Mouse (Mus musculus) left cerebral cortex, postnatal 4 days (tissue): ENCODE measurements around the gene Slc1a2. TPM values are rescaled to one million over a fixed set of nuclear protein-coding genes. Genes with fewer than 3 reads are reported as not detected.
A peak's percentile ranks its signal among the peaks of the same experiment; 100 is the strongest.

Experiments
- DNase-seq: peaks from one replicate; pipeline ENCODE4 v3.0.0-alpha.2; 2022
- intact Hi-C: fragments of 180-260 bp; cut with DNase I; formaldehyde crosslinking; loops from one replicate; pipeline ENCODE4 v1.15.1; 2025
- total RNA-seq, 2 experiments: library from RNA; stranded (reverse); gene quantifications; 2 replicates each; pipeline ENCODE4 v1.2.3; 2021

Slc1a2 gene
- total RNA-seq, 2 experiments from 2014 or later, result 197 to 218 TPM

GRCm38 (mm10) chr2:102662911-102663310 is 4.5 kb downstream of the Slc1a2 start:
- DNase-seq, result no peak
- intact Hi-C loops, result loop anchor here (5.0 kb wide), 1 partner anchor 211 kb away; the partner anchor contains the start of gene Fjx1

DNA sequence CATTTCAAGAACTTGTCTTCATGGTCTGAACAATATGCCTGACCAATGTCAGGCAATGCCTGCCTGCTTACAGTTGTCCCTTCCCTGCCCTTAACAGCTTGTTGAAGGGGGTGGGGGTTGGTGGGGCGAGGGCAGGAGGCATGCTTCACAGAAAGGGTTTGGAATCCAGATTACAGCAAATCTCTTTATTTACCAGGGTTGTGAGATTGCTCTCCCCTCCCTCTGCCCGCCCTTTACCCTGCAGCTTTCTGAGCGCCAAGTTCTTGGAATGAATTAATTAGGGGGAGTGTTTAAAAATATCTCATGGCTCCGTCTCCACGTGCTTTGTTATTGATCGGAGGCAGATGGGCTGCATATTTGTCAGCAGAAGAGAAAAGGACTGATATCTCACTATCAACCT is 4.9 kb downstream of the Slc1a2 start:
- peak; percentile 17 for DNase-seq
- intact Hi-C loops, result loop anchor here (5.0 kb wide), 1 partner anchor 211 kb away; the partner anchor contains the start of gene Fjx1

DNA sequence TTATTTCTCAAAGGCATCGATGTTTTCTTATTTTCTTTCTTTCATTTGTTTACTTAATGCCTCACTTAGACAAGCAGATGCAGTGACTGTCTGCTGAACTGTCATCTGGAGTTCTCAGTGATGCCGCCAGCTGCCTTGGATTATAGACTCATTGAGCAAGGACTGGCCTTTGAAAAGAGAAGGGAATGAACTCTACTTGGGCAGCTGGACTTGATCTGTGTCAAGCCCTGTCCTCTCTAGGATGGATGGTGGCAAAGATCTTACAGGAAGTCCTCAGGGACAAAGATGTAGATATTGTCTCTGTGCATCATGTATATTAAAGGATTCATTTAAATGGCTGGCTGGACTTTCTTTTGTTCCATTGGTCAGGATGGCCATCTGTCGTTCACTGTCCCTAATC is 5.4 kb downstream of the Slc1a2 start:
- intact Hi-C loops, result loop anchor here (5.0 kb wide), 1 partner anchor 212 kb away; the partner anchor contains the start of gene Fjx1
- no peak for DNase-seq

- DNase-seq, result no peak
- intact Hi-C loops, result no loop called here
Measured at GRCm38 (mm10) chr2:102667981-102668380, 9.5 kb downstream of the Slc1a2 start.

DNA sequence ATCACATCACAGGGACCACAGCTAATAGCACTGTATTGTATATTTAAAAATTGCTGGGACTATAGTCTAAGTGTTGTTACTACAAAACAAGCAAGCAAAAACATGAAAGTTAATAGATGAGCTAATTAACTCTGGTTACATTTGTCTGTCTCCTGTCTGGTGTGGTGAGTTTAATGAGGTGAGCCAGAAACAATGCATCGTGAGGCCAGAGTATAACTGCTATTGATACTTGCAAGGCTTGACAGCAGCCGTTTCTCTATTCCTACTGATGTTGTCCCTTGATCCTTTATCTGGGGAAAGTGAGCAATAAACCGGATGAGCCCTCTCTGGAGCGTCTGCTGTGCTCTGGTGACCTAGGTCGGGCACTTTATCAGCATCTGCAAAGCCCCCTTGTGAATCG is 11.1 kb downstream of the Slc1a2 start:
- no peak for DNase-seq
- intact Hi-C loops, result no loop called here

- DNase-seq, result no peak
- intact Hi-C loops, result no loop called here
Measured at GRCm38 (mm10) chr2:102674582-102674981, 16.1 kb downstream of the Slc1a2 start.

GRCm38 (mm10) chr2:102675275-102675674 is 16.8 kb downstream of the Slc1a2 start:
- intact Hi-C loops, result no loop called here
- DNase-seq, result peak; percentile 74

DNA sequence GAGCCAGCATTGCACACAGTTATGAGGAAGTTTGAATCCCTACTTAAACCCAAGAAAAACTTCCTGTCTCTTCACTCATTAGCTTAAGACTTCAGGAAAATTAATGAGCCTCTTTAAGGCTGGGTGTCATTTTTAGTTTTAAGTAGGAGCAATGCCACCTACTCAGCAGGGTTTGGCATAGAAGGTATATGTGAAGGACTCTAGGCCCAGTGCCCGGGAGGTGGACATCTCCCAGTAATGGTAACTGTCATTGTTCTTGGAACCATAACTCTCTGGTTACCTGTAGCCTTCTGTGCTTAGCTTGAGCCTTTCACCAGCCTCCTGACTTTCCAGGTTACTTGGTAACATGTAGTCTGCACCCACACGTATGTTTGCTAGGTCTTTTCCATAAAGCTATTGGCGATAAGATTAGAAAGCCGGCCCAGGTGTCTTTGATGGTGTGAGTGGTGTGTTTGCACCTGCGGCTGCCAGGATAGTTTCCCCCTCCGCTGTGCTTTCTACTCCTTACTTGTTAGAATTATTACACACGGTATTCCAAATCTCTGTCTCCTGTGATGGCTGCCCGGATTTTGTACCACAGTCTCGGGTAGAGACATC is 18.4 kb downstream of the Slc1a2 start:
- DNase-seq, result no peak
- intact Hi-C loops, result no loop called here

- intact Hi-C loops, result no loop called here
- no peak for DNase-seq
Measured at GRCm38 (mm10) chr2:102677400-102677799, 18.9 kb downstream of the Slc1a2 start.

- DNase-seq, result peak; percentile 50
- intact Hi-C loops, result loop anchor here (10.0 kb wide), 2 partner anchors 333 to 383 kb away; no protein-coding TSS in a partner anchor
Measured at GRCm38 (mm10) chr2:102681351-102681750, 22.9 kb downstream of the Slc1a2 start.

- peak; percentile 61 for DNase-seq
- intact Hi-C loops, result loop anchor here (10.0 kb wide), 2 partner anchors 333 to 383 kb away; no protein-coding TSS in a partner anchor
Measured at GRCm38 (mm10) chr2:102682168-102682567, 23.7 kb downstream of the Slc1a2 start.

GRCm38 (mm10) chr2:102685371-102686107 is 27.1 kb downstream of the Slc1a2 start:
- DNase-seq, result no peak
- intact Hi-C loops, result loop anchor here (10.0 kb wide), 2 partner anchors 329 to 379 kb away; no protein-coding TSS in a partner anchor

DNA sequence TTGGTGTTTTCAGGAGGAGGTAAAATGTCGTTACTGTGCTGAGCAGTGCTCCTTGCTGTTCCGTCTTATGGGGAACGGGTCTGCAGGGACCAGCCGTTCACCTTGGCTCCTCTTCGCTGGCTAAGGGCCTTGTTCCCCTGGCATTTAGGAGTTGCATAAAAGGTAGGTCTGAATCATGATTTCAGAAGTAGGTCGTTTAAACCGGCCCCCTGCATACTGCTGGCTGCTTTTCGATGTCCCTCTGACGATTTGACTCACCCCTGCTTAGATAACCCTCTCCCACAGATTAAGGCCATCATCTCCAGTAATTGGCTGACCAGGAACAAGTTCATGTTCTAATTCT is 27.6 kb downstream of the Slc1a2 start:
- intact Hi-C loops, result loop anchor here (10.0 kb wide), 2 partner anchors 329 to 379 kb away; no protein-coding TSS in a partner anchor
- no peak for DNase-seq

DNA sequence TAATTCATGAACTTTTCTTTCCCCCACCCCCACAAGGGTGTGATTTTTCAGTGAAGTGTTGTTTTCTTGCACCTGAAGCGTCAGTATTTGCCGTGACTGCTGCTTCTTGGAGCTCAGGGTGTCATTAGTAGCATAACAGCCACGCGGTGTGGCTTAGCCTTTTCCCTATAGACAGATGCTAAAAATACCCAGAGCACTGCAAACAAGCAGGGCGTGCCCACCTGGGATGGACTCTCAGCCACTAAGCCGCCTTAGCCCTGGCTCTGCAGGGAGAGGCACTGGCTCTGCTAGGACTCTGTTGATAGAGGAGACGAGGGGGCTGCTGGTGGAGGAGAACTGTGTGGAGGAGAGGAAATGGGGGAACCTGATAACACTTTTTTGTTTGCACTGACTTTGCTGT is 35.1 kb downstream of the Slc1a2 start:
- no peak for DNase-seq
- intact Hi-C loops, result no loop called here

GRCm38 (mm10) chr2:102694750-102695149 is 36.3 kb downstream of the Slc1a2 start:
- DNase-seq, result no peak
- intact Hi-C loops, result no loop called here

- no peak for DNase-seq
- intact Hi-C loops, result no loop called here
Measured at GRCm38 (mm10) chr2:102695541-102695940, 37.1 kb downstream of the Slc1a2 start.

GRCm38 (mm10) chr2:102697732-102698131 is 39.3 kb downstream of the Slc1a2 start:
- intact Hi-C loops, result no loop called here
- DNase-seq, result no peak

DNA sequence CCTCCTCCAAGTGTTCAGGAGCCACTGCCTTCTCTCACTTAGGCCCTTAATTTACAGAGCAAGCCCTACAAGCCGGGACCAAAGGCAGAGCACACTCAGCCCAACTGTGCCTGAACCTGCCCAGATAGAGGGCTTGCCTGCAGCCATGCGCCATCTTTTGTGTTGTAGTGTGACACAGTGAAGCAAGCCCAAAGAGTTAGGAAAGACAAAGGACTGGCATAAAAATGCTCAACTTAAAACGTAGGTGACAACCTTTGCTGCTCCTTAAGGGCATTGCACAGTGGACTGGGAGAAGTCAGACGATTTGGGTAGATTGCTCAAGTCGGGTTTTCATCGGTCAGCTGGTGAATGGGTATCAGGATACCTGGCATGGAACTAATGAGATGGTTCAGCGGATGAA is 41.5 kb downstream of the Slc1a2 start:
- intact Hi-C loops, result no loop called here
- no peak for DNase-seq

DNA sequence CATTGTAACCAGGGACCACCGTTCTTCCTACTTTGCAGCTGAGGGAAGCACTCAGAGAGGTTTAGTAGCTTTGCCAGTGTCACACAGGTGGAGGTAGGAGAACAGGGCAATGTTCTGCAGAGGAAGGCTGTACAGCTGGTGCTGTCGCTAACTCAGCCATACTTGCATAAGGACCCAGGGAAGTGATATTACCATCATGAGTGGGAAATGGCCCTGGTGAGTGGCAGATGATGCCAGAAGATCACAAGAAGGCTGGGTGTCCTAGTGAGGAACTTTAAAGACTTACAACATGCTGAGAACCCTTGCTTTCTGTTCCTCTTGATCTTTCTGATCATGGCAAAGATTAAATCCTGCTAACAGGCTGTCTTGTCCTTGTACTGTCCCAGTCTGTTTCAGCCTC is 42.2 kb downstream of the Slc1a2 start:
- no peak for DNase-seq
- intact Hi-C loops, result no loop called here

GRCm38 (mm10) chr2:102701382-102701781 is 42.9 kb downstream of the Slc1a2 start:
- intact Hi-C loops, result no loop called here
- DNase-seq, result no peak

GRCm38 (mm10) chr2:102703556-102703955 is 45.1 kb downstream of the Slc1a2 start:
- DNase-seq, result no peak

DNA sequence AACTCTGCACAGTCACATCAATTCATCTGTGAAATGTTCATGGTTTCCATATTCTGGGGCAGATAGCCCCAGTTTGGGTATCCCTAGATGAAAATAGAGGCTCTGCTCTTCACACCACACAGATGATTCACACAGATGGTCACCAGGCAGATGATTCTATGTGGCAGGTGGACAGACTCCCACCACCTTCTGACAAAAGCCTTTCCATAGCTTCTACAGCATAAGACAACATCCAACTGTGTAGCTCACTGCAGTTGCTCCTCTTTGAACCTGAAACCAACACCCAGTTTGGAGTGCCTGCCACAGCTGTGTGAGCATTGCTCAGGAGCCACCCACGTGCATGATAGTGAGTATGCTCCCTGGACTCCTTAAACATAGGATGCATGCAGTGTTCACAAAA is 46.3 kb downstream of the Slc1a2 start:
- intact Hi-C loops, result no loop called here
- no peak for DNase-seq

More at GRCm38 (mm10) chr2:102703556-102703955, 45.1 kb downstream of the Slc1a2 start:
- intact Hi-C loops, result no loop called here
